In genomic region chr10:121033826-121034568, GRCm38 (mm10) we compare ENCODE assay signal across 7 mouse cellular contexts. TPM values are rescaled to one million over a fixed set of nuclear protein-coding genes. Genes with fewer than 3 reads are reported as not detected.
DNase-seq lines count a peak whose midpoint lies in the region; ATAC-seq and TF ChIP-seq lines count a peak whose summit lies in the region.

TSS of gene Wif1 (plus strand) at chr10:121033960.

- peak; percentile 75 for ATAC-seq in inflammation-experienced regulatory T-cells, adult 6 months
- ATAC-seq in midbrain, embryonic 11.5 days (ENCODE audit: low FRiP score): peak; percentile 93

- no peak for TF ChIP-seq POLR2A in cortical plate, adult 2 months (IDR thresholded peaks at IDR 0.05; ENCODE audit: extremely low read depth, insufficient read depth, low read length)

- 1% methylated on average over 49 of the region's 49 CpGs for WGBS in limb, embryonic 10.5 days
- under 1% methylated on average over 49 of the region's 49 CpGs for WGBS in midbrain, embryonic 11.5 days

- H3K27ac ChIP-seq in cortical plate, adult 2 months (ENCODE audit: insufficient read depth, low read length): no peak within 1 kb of the TSS
- H3K27ac ChIP-seq in limb, embryonic 10.5 days: peak within 1 kb of the TSS; percentile 86
- no peak within 1 kb of the TSS for H3K27ac ChIP-seq in midbrain, embryonic 11.5 days (ENCODE audit: low read depth, low read length)

- peak; percentile 11; the same call in 1 of the 2 replicates for TF ChIP-seq CTCF in cortical plate, adult 2 months (IDR thresholded peaks at IDR 0.05; ENCODE audit: extremely low read depth, insufficient read depth, low read length)

- no peaks in the 10 kb centered on the region for H3K36me3 ChIP-seq in limb, embryonic 10.5 days
- H3K36me3 ChIP-seq in midbrain, embryonic 11.5 days (ENCODE audit: control insufficient read depth, insufficient read depth, low read length): no peaks in the 10 kb centered on the region

- H3K4me1 ChIP-seq in cortical plate, adult 2 months (ENCODE audit: control insufficient read depth, insufficient read depth, low read length): no peaks in the 10 kb centered on the region
- H3K4me1 ChIP-seq in limb, embryonic 10.5 days: peaks cover 44% of the 10 kb centered on the region
- peaks cover 4% of the 10 kb centered on the region for H3K4me1 ChIP-seq in midbrain, embryonic 11.5 days (ENCODE audit: control insufficient read depth, insufficient read depth, low read length)

- peaks cover 4% of the 10 kb centered on the region; the same call in 1 of the 2 replicates for H3K27me3 ChIP-seq in limb, embryonic 10.5 days (ENCODE audit: low read depth, poor library complexity, severe bottlenecking)
- peaks cover 8% of the 10 kb centered on the region; the same call in 1 of the 2 replicates for H3K27me3 ChIP-seq in midbrain, embryonic 11.5 days (ENCODE audit: control insufficient read depth, insufficient read depth, low read length)

- H3K4me2 ChIP-seq in midbrain, embryonic 11.5 days: peak within 1 kb of the TSS; percentile 92

- H3K9me3 ChIP-seq in limb, embryonic 10.5 days (replicated peaks): no peaks in the 10 kb centered on the region
- H3K9me3 ChIP-seq in midbrain, embryonic 11.5 days (ENCODE audit: control insufficient read depth, low read length): no peaks in the 10 kb centered on the region

- peak; percentile 87 to 88 for DNase-seq in adrenal gland, adult 18-20 months (ENCODE audit: low spot score in 2 of 2)
- peak; percentile 72 for DNase-seq in gastrocnemius, postnatal 14 days
- peak; percentile 95 for DNase-seq in limb, embryonic 10.5 days (ENCODE audit: low spot score)
- peak; percentile 98 for DNase-seq in midbrain, embryonic 11.5 days (ENCODE audit: low spot score, missing footprints)
- peak; percentile 78 for DNase-seq in right cerebral cortex, postnatal 4 days

- H3K9ac ChIP-seq in midbrain, embryonic 11.5 days (ENCODE audit: low read length): peak within 1 kb of the TSS; percentile 60

- intact Hi-C loops in gastrocnemius, postnatal 14 days (cut with DNase I; ENCODE audit: low total_unique reads): loop anchor here (5.0 kb wide), 1 partner anchor 97 kb away; no protein-coding TSS in a partner anchor

- H3K4me3 ChIP-seq in cortical plate, adult 2 months (ENCODE audit: insufficient read depth, low read length): peak within 1 kb of the TSS; percentile 30
- peak within 1 kb of the TSS; percentile 67 for H3K4me3 ChIP-seq in limb, embryonic 10.5 days
- peak within 1 kb of the TSS; percentile 50 for H3K4me3 ChIP-seq in midbrain, embryonic 11.5 days (ENCODE audit: low read depth, low read length)

RNA-seq across cellular contexts. Expression of gene Wif1, which starts in this region (rescaled TPM):
- total RNA-seq in adrenal gland, adult 18-20 months (2021): not detected
- polyA plus RNA-seq in cortical plate, adult 2 months (2012; rRNA removed): 0.72 and 0.81 TPM in 2 replicates
- total RNA-seq in gastrocnemius, postnatal 14 days (2021): 10 to 100 TPM; 13.2 to 14.8 TPM
- not detected for polyA plus RNA-seq in inflammation-experienced regulatory T-cells, adult 6 months (2017; shearing (Covaris generic))
- polyA plus RNA-seq in limb, embryonic 10.5 days (2016; fragmentation: Nextera tagmentation; extraction: Ambion mirVana): 18.1 and 35.8 TPM in 2 replicates
- 3.0 and 4.1 TPM in 2 replicates for polyA plus RNA-seq in midbrain, embryonic 11.5 days (2014; fragmentation: Nextera tagmentation; extraction: Ambion mirVana)

Comparison
In these comparisons a context has a peak if more than half of its experiments do, and no peak if none do; other contexts are left out.
1. RNA of gene Wif1 (total RNA-seq): 13.2 to 14.8 TPM in gastrocnemius, postnatal 14 days; not detected in adrenal gland, adult 18-20 months; every median in the first group is over 10 times any median in the second.
2. Peak in DNase-seq in adrenal gland, adult 18-20 months; RNA of the gene not detected or under 1 TPM.
3. Peak in ATAC-seq in inflammation-experienced regulatory T-cells, adult 6 months; RNA of the gene not detected or under 1 TPM.
4. Peak in every context shown above with its lines, with median percentiles within 50 percentile points of each other: DNase-seq and H3K4me3 ChIP-seq.